ENCODE assay signal across 22 mouse cellular contexts in the genomic region with DNA sequence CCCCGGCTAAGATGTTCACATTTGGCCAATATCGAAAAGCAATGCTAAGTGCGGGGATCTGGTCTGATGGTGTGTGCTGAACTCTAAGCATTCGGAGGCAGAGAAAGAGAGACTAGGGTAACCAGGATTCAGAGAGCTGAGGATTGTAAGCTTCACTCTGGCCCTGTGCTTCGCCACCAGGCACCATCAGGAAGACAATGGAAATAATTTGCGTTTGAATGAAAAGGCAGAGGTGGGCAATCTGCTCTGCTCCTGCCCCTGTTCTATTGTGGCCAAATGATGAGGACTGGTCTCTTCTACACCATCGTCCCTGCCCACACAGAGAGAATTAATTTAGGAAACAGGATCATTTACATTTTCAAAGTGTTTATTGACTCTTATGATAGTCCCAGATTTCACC. TPM values are rescaled to one million over a fixed set of nuclear protein-coding genes. Genes with fewer than 3 reads are reported as not detected.
DNase-seq lines count a peak whose midpoint lies in the region; ATAC-seq and TF ChIP-seq lines count a peak whose summit lies in the region.
"Had no signal": no experiment of that assay in that cellular context is flagged by ENCODE, and none has a peak within 500 bp of the region (broad histone marks: within the 10 kb centered on the region; RNA-seq: fewer than 3 reads in every experiment).

No protein-coding gene starts in this region.

- TF ChIP-seq EP300 in ES-Bruce4 (IDR thresholded peaks at IDR 0.05; ENCODE audit: insufficient read depth, low read depth, low read length): peak; percentile 68; the same call in 1 of the 2 replicates

- H3K36me3 ChIP-seq in ES-Bruce4 (ENCODE audit: control insufficient read depth, insufficient read depth, low read length, poor library complexity, severe bottlenecking): no peaks in the 10 kb centered on the region
- no peaks in the 10 kb centered on the region for H3K36me3 ChIP-seq in hindbrain, embryonic 16.5 days (ENCODE audit: control insufficient read depth, insufficient read depth, low read length)
- H3K36me3 ChIP-seq: embryonic facial prominence, embryonic 10.5 days; embryonic facial prominence, embryonic 12.5 days; forebrain, embryonic 15.5 days had no signal

- H3K9me3 ChIP-seq in ES-Bruce4 (replicated peaks; ENCODE audit: control insufficient read depth, insufficient read depth, low read length, poor library complexity, severe bottlenecking): no peaks in the 10 kb centered on the region
- H3K9me3 ChIP-seq in hindbrain, embryonic 16.5 days (ENCODE audit: control insufficient read depth, low read length): no peaks in the 10 kb centered on the region
- H3K9me3 ChIP-seq: embryonic facial prominence, embryonic 10.5 days; embryonic facial prominence, embryonic 12.5 days; forebrain, embryonic 13.5 days; forebrain, embryonic 15.5 days had no signal

- no peak overlapping the region for H3K4me2 ChIP-seq in hindbrain, embryonic 16.5 days (ENCODE audit: low read length)
- H3K4me2 ChIP-seq: embryonic facial prominence, embryonic 12.5 days; forebrain, embryonic 13.5 days; forebrain, embryonic 15.5 days had no signal

- H3K9ac ChIP-seq in ES-Bruce4 (ENCODE audit: low read depth, poor library complexity, severe bottlenecking): no peak overlapping the region
- no peak overlapping the region for H3K9ac ChIP-seq in hindbrain, embryonic 16.5 days (ENCODE audit: low read depth, low read length)
- H3K9ac ChIP-seq: embryonic facial prominence, embryonic 12.5 days; forebrain, embryonic 13.5 days; forebrain, embryonic 15.5 days; forebrain, postnatal 0 days had no signal

- 23% methylated on average over 7 of the region's 7 CpGs for WGBS in hindbrain, embryonic 16.5 days

- TF ChIP-seq POLR2A in ES-Bruce4 (IDR thresholded peaks at IDR 0.05; ENCODE audit: insufficient read depth, low read length): no peak

- no peaks in the 10 kb centered on the region for H3K27me3 ChIP-seq in ES-Bruce4 (ENCODE audit: control insufficient read depth, insufficient read depth, low read length, poor library complexity, severe bottlenecking)
- no peaks in the 10 kb centered on the region for H3K27me3 ChIP-seq in hindbrain, embryonic 16.5 days (replicated peaks; ENCODE audit: control insufficient read depth, insufficient read depth, low read length)
- H3K27me3 ChIP-seq: embryonic facial prominence, embryonic 12.5 days; forebrain, embryonic 13.5 days; forebrain, embryonic 15.5 days had no signal

- peak; percentile 79 for DNase-seq in ES-CJ7 (ENCODE audit: low read depth, low spot score)
- peak; percentile 58 for DNase-seq in ZHBTc4 (ENCODE audit: low read depth, low spot score)
- DNase-seq in adipocyte (ENCODE audit: low spot score): no peak
- DNase-seq: adrenal gland, adult 8-10 months; adrenal gland, postnatal 14 days; adrenal gland, postnatal 36 days; cerebellum, adult 11-12 months; cerebellum, adult 2 months; cerebellum, adult 9-10 months; cerebellum, postnatal 10 days; cerebellum, postnatal 25 days; forebrain, postnatal 0 days had no signal

- H3K4me3 ChIP-seq in ES-Bruce4 (ENCODE audit: low read depth, low read length): no peak overlapping the region
- no peak overlapping the region for H3K4me3 ChIP-seq in hindbrain, embryonic 16.5 days (ENCODE audit: low read length)
- H3K4me3 ChIP-seq: embryonic facial prominence, embryonic 10.5 days; embryonic facial prominence, embryonic 12.5 days; forebrain, embryonic 13.5 days; forebrain, embryonic 15.5 days had no signal

- TF ChIP-seq CTCF in ES-Bruce4 (IDR thresholded peaks at IDR 0.05; ENCODE audit: low read depth, low read length): no peak

- no peak for ATAC-seq in hindbrain, embryonic 16.5 days
- ATAC-seq: forebrain, embryonic 13.5 days; forebrain, embryonic 15.5 days; forebrain, postnatal 0 days had no signal

- no peak overlapping the region for H3K27ac ChIP-seq in ES-Bruce4 (ENCODE audit: insufficient read depth, low read length)
- H3K27ac ChIP-seq in hindbrain, embryonic 16.5 days (ENCODE audit: low read depth, low read length): no peak overlapping the region
- H3K27ac ChIP-seq: embryonic facial prominence, embryonic 10.5 days; embryonic facial prominence, embryonic 12.5 days; forebrain, embryonic 13.5 days; forebrain, embryonic 15.5 days had no signal

- H3K4me1 ChIP-seq in ES-Bruce4 (ENCODE audit: control insufficient read depth, insufficient read depth, low read length): peaks cover 6% of the 10 kb centered on the region
- H3K4me1 ChIP-seq in hindbrain, embryonic 16.5 days (ENCODE audit: control insufficient read depth, insufficient read depth, low read depth, low read length): no peaks in the 10 kb centered on the region
- H3K4me1 ChIP-seq: embryonic facial prominence, embryonic 10.5 days; embryonic facial prominence, embryonic 12.5 days; forebrain, embryonic 15.5 days had no signal

RNA-seq across cellular contexts. Expression of a gene that starts 15.5 kb away (rescaled TPM):
- polyA plus RNA-seq in ES-Bruce4 (2011; ENCODE audit: insufficient read depth, insufficient read length, low read depth, missing spikeins): not detected in 2 replicates
- polyA plus RNA-seq in hindbrain, embryonic 16.5 days (2015; fragmentation: Nextera tagmentation; extraction: Ambion mirVana): not detected in 2 replicates
- polyA plus RNA-seq: C2C12; cerebellum, adult 2 months; cortical plate, adult 2 months; embryonic facial prominence, embryonic 10.5 days; embryonic facial prominence, embryonic 12.5 days; embryonic facial prominence, embryonic 14.5 days; forebrain, embryonic 11.5 days; forebrain, embryonic 13.5 days; forebrain, embryonic 15.5 days; forebrain, postnatal 0 days had no signal

RNA-seq across cellular contexts. Expression of a gene that starts 48.4 kb away (rescaled TPM):
- 0.12 TPM in 1 of 2 replicates, not detected in the other for polyA plus RNA-seq in ES-Bruce4 (2011; ENCODE audit: insufficient read depth, insufficient read length, low read depth, missing spikeins)
- 0.06 TPM in 1 of 2 replicates, not detected in the other for polyA plus RNA-seq in hindbrain, embryonic 16.5 days (2015; fragmentation: Nextera tagmentation; extraction: Ambion mirVana)
- polyA plus RNA-seq: C2C12; embryonic facial prominence, embryonic 10.5 days; forebrain, embryonic 11.5 days; forebrain, embryonic 13.5 days; forebrain, embryonic 15.5 days had no signal
